Mouse (Mus musculus) stomach, embryonic 14.5 days (tissue): ENCODE measurements around the gene Gm5862. TPM values are rescaled to one million over a fixed set of nuclear protein-coding genes. Genes with fewer than 3 reads are reported as not detected.
"Not testable (repeated sequence)": the region's sequence is repeated elsewhere in the genome, so short reads cannot be mapped to it uniquely, and the experiment has no call there.

Experiments
- ATAC-seq: fragments of 200-750 bp; cut with Nextera tagmentation; 2 replicates; pipeline ENCODE4 v1.8.0; 2017; ENCODE audit warnings: low read depth, moderate TSS enrichment; ENCODE audit not compliant: insufficient number of reproducible peaks, insufficient read depth, low FRiP score
- H3K27ac ChIP-seq: fragments of 300-500 bp; sonication (generic); 2 replicates; pipeline ENCODE4 v1.5.1; 2014; ENCODE audit warnings: mild to moderate bottlenecking, low read length, moderate library complexity, mixed read lengths
- H3K27me3 ChIP-seq: fragments of 300-500 bp; sonication (generic); 2 replicates; pipeline ENCODE4 v1.6.1; 2014; ENCODE audit warnings: low read length, control low read depth, mixed read lengths; ENCODE audit not compliant: control insufficient read depth, insufficient read depth
- H3K36me3 ChIP-seq: fragments of 300-500 bp; sonication (generic); 2 replicates; pipeline ENCODE4 v1.6.1; 2014; ENCODE audit warnings: mild to moderate bottlenecking, control low read depth, low read length, moderate library complexity, mixed read lengths; ENCODE audit not compliant: control insufficient read depth, insufficient read depth
- H3K4me1 ChIP-seq: fragments of 300-500 bp; sonication (generic); 2 replicates; pipeline ENCODE4 v1.6.1; 2014; ENCODE audit warnings: low read length, control low read depth, mixed read lengths; ENCODE audit not compliant: control insufficient read depth, insufficient read depth
- H3K4me2 ChIP-seq: fragments of 300-500 bp; sonication (generic); replicated peaks from 2 replicates; pipeline ENCODE4 v1.6.1; 2014; ENCODE audit warnings: low read depth, low read length, control low read depth
- H3K4me3 ChIP-seq: fragments of 300-500 bp; sonication (generic); 2 replicates; pipeline ENCODE4 v1.5.1; 2014; ENCODE audit warnings: low read depth, low read length, control low read depth
- H3K9ac ChIP-seq: fragments of 300-500 bp; sonication (generic); replicated peaks from 2 replicates; pipeline ENCODE4 v1.6.1; 2014; ENCODE audit warnings: low read depth, mild to moderate bottlenecking, control low read depth, low read length, moderate library complexity, mixed read lengths
- H3K9me3 ChIP-seq: fragments of 300-500 bp; sonication (generic); 2 replicates; pipeline ENCODE4 v1.6.1; 2016; ENCODE audit warnings: low read depth, low read length, control low read depth; ENCODE audit not compliant: control insufficient read depth
- WGBS: fragments of 180-500 bp; shearing (Covaris S2); extraction: QIAGEN DNeasy Blood & Tissue Kit; methylation state at CpG from one replicate; pipeline ENCODE4 v1.1.7; 2014; 5-methylcytosine and 5-hydroxymethylcytosine counted together
- polyA plus RNA-seq: library from polyadenylated mRNA; unstranded; fragments of >200 nt; fragmentation: Nextera tagmentation; extraction: Ambion mirVana; gene quantifications from 2 replicates; pipeline ENCODE4 v1.2.1, GENCODE M21; 2014

Gm5862 gene
- polyA plus RNA-seq, 1 experiment from 2014 or later = not detected

DNA sequence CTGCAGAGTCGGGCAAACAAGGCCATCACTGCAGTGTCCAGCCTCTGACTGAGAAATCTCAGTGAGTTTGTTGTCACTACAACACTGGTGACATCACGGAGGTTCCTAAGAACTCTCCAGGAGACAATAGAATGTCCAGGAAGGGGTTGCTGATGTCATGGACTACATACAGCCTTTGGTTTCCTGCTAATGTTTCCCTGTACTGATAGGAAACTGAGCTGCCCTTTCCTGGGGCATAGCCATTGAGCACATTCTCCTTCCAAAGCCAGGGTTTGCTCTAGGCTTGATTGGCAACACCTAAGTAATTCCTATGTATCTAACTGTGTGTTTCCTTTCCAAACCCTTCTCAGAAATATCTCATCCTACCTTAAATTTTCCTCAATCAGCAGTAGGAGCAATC, 50.2 kb downstream of the Gm5862 start, which contains the start of gene Gm21680:
Gm21680 (minus strand) TSS at position 101 of the 400 bp plus-strand sequence.
- H3K4me2 ChIP-seq, ATAC-seq, H3K4me1 ChIP-seq, H3K9me3 ChIP-seq, H3K27me3 ChIP-seq, H3K27ac ChIP-seq, H3K4me3 ChIP-seq, H3K9ac ChIP-seq, H3K36me3 ChIP-seq: not testable (repeated sequence)
- no CpG with 5 or more reads among the region's 2 CpGs for WGBS

Other genes starting within 250 kb of the Gm5862 start
- 0.26 TPM in 1 of 2 replicates, not detected in the other for gene Gm21663, start 80.5 kb downstream of the Gm5862 start, polyA plus RNA-seq
- 0.11 and 0.17 TPM in 2 replicates for gene Gm21671, start 68.5 kb downstream of the Gm5862 start, polyA plus RNA-seq
- gene Gm21680, start 50.3 kb downstream of the Gm5862 start, polyA plus RNA-seq = 0.18 and 0.22 TPM in 2 replicates
- 0.15 and 0.32 TPM in 2 replicates for gene Gm21698, start 34.3 kb downstream of the Gm5862 start, polyA plus RNA-seq
- 0.13 and 0.23 TPM in 2 replicates for gene Gm1979, start 18.1 kb downstream of the Gm5862 start, polyA plus RNA-seq
- gene Speer4a, start 16.6 kb upstream of the Gm5862 start, polyA plus RNA-seq = 0.18 and 0.52 TPM in 2 replicates
- gene Gm7347, start 35.7 kb upstream of the Gm5862 start, polyA plus RNA-seq = 0.17 TPM in 1 of 2 replicates, not detected in the other
- 0.09 TPM in 1 of 2 replicates, not detected in the other for gene Gm10471, start 66.4 kb upstream of the Gm5862 start, polyA plus RNA-seq
- gene 5031410I06Rik, start 82.4 kb upstream of the Gm5862 start, polyA plus RNA-seq = 0.24 and 0.32 TPM in 2 replicates
- gene Gm10220, start 98.5 kb upstream of the Gm5862 start, polyA plus RNA-seq = 0.14 and 0.22 TPM in 2 replicates
- gene Gm7361, start 234.8 kb upstream of the Gm5862 start, polyA plus RNA-seq = not detected in 2 replicates